Mouse (Mus musculus): Measurements from ENCODE around the gene Sema3b.

- TF ChIP-seq GATA1 (IDR thresholded peaks at IDR 0.05; ENCODE audit: low read length) (no peak), TAL1 (IDR thresholded peaks at IDR 0.05; ENCODE audit: low read length) (no peak)
These were observed 17.8 kb upstream of the Sema3b start for GRCm38 (mm10) chr9:107626844-107627277.

Data from erythroblast, embryonic 14.5 days (primary cell).